Mouse (Mus musculus) lung, postnatal 0 days (tissue): ENCODE results near the gene Cux1. TPM values are rescaled to one million over a fixed set of nuclear protein-coding genes. Genes with fewer than 3 reads are reported as not detected.
A peak's percentile ranks its signal among the peaks of the same experiment; 100 is the strongest.

Source experiments
- ATAC-seq: fragments of 200-750 bp; cut with Nextera tagmentation; 2 replicates; pipeline ENCODE4 v1.8.0; 2017; ENCODE audit warnings: moderate library complexity
- DNase-seq: peaks from one replicate; pipeline ENCODE4 v3.0.0-alpha.2; 2016; ENCODE audit warnings: low spot score
- H3K27ac ChIP-seq: fragments of 300-500 bp; sonication (generic); 2 replicates; pipeline ENCODE4 v1.5.1; 2014; ENCODE audit warnings: antibody characterized with exemption, mild to moderate bottlenecking, low read length, mixed read lengths
- H3K27me3 ChIP-seq: fragments of 300-500 bp; sonication (generic); replicated peaks from 2 replicates; pipeline ENCODE4 v1.6.1; 2014; ENCODE audit warnings: low read length, mixed read lengths; ENCODE audit not compliant: insufficient read depth
- H3K36me3 ChIP-seq: fragments of 300-500 bp; sonication (generic); 2 replicates; pipeline ENCODE4 v1.6.1; 2014; ENCODE audit warnings: low read length, mixed read lengths; ENCODE audit not compliant: insufficient read depth
- H3K4me1 ChIP-seq: fragments of 300-500 bp; sonication (generic); 2 replicates; pipeline ENCODE4 v1.6.1; 2014; ENCODE audit warnings: antibody characterized with exemption, low read depth, low read length, mixed read lengths; ENCODE audit not compliant: insufficient read depth
- H3K4me2 ChIP-seq: fragments of 300-500 bp; sonication (generic); replicated peaks from 2 replicates; pipeline ENCODE4 v1.6.1; 2014; ENCODE audit warnings: low read depth, mild to moderate bottlenecking, low read length, moderate library complexity, mixed read lengths
- H3K4me3 ChIP-seq: fragments of 300-500 bp; sonication (generic); 2 replicates; pipeline ENCODE4 v1.5.1; 2014; ENCODE audit warnings: low read depth, low read length
- H3K9ac ChIP-seq: fragments of 300-500 bp; sonication (generic); replicated peaks from 2 replicates; pipeline ENCODE4 v1.6.1; 2014; ENCODE audit warnings: low read depth, mild to moderate bottlenecking
- H3K9me3 ChIP-seq: fragments of 300-500 bp; sonication (generic); 2 replicates; pipeline ENCODE4 v1.6.1; 2016; ENCODE audit warnings: low read length, mixed read lengths
- CTCF ChIP-seq: IDR thresholded peaks from 2 replicates; pipeline ENCODE4 v1.5.1; 2016; ENCODE audit warnings: antibody characterized with exemption, mild to moderate bottlenecking
- EP300 ChIP-seq: IDR thresholded peaks from 2 replicates; pipeline ENCODE4 v1.6.1; 2016; ENCODE audit warnings: antibody characterized with exemption, mild to moderate bottlenecking, control low read depth
- WGBS: fragments of 180-500 bp; shearing (Covaris S2); extraction: QIAGEN DNeasy Blood & Tissue Kit; methylation state at CpG from one replicate; pipeline ENCODE4 v1.1.7; 2014; 5-methylcytosine and 5-hydroxymethylcytosine counted together
- polyA plus RNA-seq: library from polyadenylated mRNA; unstranded; fragments of >200 nt; fragmentation: Nextera tagmentation; extraction: Ambion mirVana; gene quantifications from 2 replicates; pipeline ENCODE4 v1.2.1, GENCODE M21; 2015

Cux1 gene
- polyA plus RNA-seq, 1 experiment from 2014 or later: 68.5 TPM

GRCm38 (mm10) chr5:136548776-136549175 lies 18.5 kb downstream of the Cux1 start:
- WGBS: 76% methylated on average over 2 of the region's 2 CpGs
- no peaks in the 10 kb centered on the region for H3K27me3 ChIP-seq
- no peak overlapping the region for H3K4me3 ChIP-seq
- TF ChIP-seq EP300 (no peak), CTCF (no peak)
- H3K4me2 ChIP-seq: no peak overlapping the region
- H3K27ac ChIP-seq: no peak overlapping the region
- no peak for ATAC-seq
- DNase-seq: no peak
- H3K4me1 ChIP-seq: peaks cover 12% of the 10 kb centered on the region; the same call in 1 of the 2 replicates
- no peaks in the 10 kb centered on the region for H3K9me3 ChIP-seq
- no peaks in the 10 kb centered on the region for H3K36me3 ChIP-seq
- H3K9ac ChIP-seq: no peak overlapping the region

GRCm38 (mm10) chr5:136545061-136545460 lies 22.2 kb downstream of the Cux1 start:
- Histone ChIP-seq H3K4me1 (peaks cover 11% of the 10 kb centered on the region; the same call in 1 of the 2 replicates), H3K9me3 (no peaks in the 10 kb centered on the region), H3K4me3 (no peak overlapping the region), H3K9ac (no peak overlapping the region), H3K27me3 (no peaks in the 10 kb centered on the region), H3K27ac (no peak overlapping the region), H3K4me2 (no peak overlapping the region), H3K36me3 (no peaks in the 10 kb centered on the region)
- DNase-seq: no peak
- WGBS: 79% methylated on average over 4 of the region's 4 CpGs
- no peak for TF ChIP-seq CTCF
- TF ChIP-seq EP300: no peak
- ATAC-seq: no peak

- Histone ChIP-seq H3K9ac (no peak overlapping the region), H3K4me1 (peaks cover 13% of the 10 kb centered on the region; the same call in 1 of the 2 replicates), H3K27ac (no peak overlapping the region), H3K4me2 (no peak overlapping the region), H3K27me3 (no peaks in the 10 kb centered on the region), H3K4me3 (no peak overlapping the region), H3K36me3 (no peaks in the 10 kb centered on the region), H3K9me3 (no peaks in the 10 kb centered on the region)
- TF ChIP-seq CTCF (no peak), EP300 (no peak)
- ATAC-seq (no peak), DNase-seq (no peak)
Measured at GRCm38 (mm10) chr5:136543171-136543570, 24.1 kb downstream of the Cux1 start.

DNA sequence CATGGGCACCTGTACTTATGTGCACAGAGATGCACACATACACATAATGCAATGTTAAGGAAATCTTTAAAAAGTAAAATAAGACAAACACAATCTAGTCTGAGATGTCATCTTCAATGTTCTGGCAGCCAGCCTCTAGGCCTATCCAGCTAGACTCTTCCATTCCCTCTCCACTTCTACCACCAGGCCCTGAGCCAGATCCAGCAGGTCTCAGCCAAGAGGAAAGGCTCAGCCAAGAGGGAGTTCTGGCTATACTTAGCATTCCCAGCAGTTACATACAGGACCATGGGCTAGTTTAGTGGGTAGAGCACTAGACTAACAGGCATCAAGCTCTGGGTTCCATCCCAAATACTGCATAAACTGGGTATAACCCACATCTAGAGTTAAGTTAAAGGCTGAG lies 26.3 kb downstream of the Cux1 start:
- Histone ChIP-seq H3K27ac (no peak overlapping the region), H3K27me3 (no peaks in the 10 kb centered on the region), H3K36me3 (no peaks in the 10 kb centered on the region), H3K4me1 (peaks cover 13% of the 10 kb centered on the region; the same call in 1 of the 2 replicates), H3K4me2 (no peak overlapping the region), H3K9ac (no peak overlapping the region), H3K9me3 (no peaks in the 10 kb centered on the region), H3K4me3 (no peak overlapping the region)
- no peak for TF ChIP-seq CTCF
- TF ChIP-seq EP300: no peak
- DNase-seq (peak; percentile 64), ATAC-seq (peak; percentile 62)

- TF ChIP-seq EP300 (no peak), CTCF (no peak)
- no peaks in the 10 kb centered on the region for H3K27me3 ChIP-seq
- H3K4me2 ChIP-seq: no peak overlapping the region
- no peaks in the 10 kb centered on the region for H3K36me3 ChIP-seq
- H3K9ac ChIP-seq: no peak overlapping the region
- ATAC-seq: no peak
- no peak overlapping the region; the same call in 1 of the 2 replicates for H3K27ac ChIP-seq
- no peak overlapping the region for H3K4me3 ChIP-seq
- no peaks in the 10 kb centered on the region for H3K9me3 ChIP-seq
- DNase-seq: no peak
- 55% methylated on average over 5 of the region's 5 CpGs for WGBS
- peaks cover 15% of the 10 kb centered on the region; the same call in 1 of the 2 replicates for H3K4me1 ChIP-seq
Measured at GRCm38 (mm10) chr5:136540055-136540838, 27.0 kb downstream of the Cux1 start.

DNA sequence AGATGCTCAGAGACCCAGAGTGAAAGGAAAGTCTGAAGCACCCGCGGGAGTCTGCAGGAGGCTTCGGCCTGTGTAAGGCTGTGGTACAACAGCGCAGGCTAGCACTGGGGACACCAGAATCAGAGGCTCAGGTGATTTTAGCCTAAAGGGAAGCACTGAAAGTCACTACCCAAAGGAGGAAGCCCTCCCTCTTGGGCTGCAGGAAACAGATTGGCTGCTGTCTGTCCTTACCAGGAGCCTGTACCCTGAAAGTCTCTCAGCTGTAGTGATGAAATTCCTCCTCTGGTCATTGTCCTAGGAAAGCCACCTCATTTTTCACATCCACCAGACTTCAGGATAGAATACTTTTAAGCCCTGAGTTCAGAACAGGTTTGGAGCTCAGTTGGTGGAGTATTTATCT lies 30.5 kb downstream of the Cux1 start:
- Histone ChIP-seq H3K4me2 (no peak overlapping the region), H3K27ac (no peak overlapping the region), H3K9ac (no peak overlapping the region), H3K4me3 (no peak overlapping the region), H3K27me3 (no peaks in the 10 kb centered on the region), H3K9me3 (no peaks in the 10 kb centered on the region), H3K4me1 (peaks cover 17% of the 10 kb centered on the region; the same call in 1 of the 2 replicates), H3K36me3 (no peaks in the 10 kb centered on the region)
- ATAC-seq (no peak), DNase-seq (no peak)
- WGBS: 79% methylated on average over 4 of the region's 4 CpGs
- TF ChIP-seq EP300 (no peak), CTCF (no peak)
